Mouse (Mus musculus) forebrain, postnatal 0 days (tissue): ENCODE measurements around the gene Lefty2. TPM values are rescaled to one million over a fixed set of nuclear protein-coding genes. Genes with fewer than 3 reads are reported as not detected.
A peak's percentile ranks its signal among the peaks of the same experiment; 100 is the strongest.

Source experiments
- ATAC-seq: fragments of 200-750 bp; cut with Nextera tagmentation; 2 replicates; pipeline ENCODE4 v1.8.0; 2017; ENCODE audit warnings: mild to moderate bottlenecking, moderate library complexity
- DNase-seq: peaks from one replicate; pipeline ENCODE4 v3.0.0-alpha.2; 2015
- H3K27ac ChIP-seq: fragments of 300-500 bp; sonication (generic); 2 replicates; pipeline ENCODE4 v1.5.1; 2014; ENCODE audit warnings: low read depth, mild to moderate bottlenecking, antibody characterized with exemption, low read length, moderate library complexity, mixed read lengths
- H3K27me3 ChIP-seq: fragments of 300-500 bp; sonication (generic); 2 replicates; pipeline ENCODE4 v1.6.1; 2014; ENCODE audit warnings: mild to moderate bottlenecking, low read length, mixed read lengths; ENCODE audit not compliant: insufficient read depth
- H3K36me3 ChIP-seq: fragments of 300-500 bp; sonication (generic); 2 replicates; pipeline ENCODE4 v1.6.1; 2014; ENCODE audit warnings: mild to moderate bottlenecking, moderate library complexity; ENCODE audit not compliant: insufficient read depth
- H3K4me1 ChIP-seq: fragments of 300-500 bp; sonication (generic); 2 replicates; pipeline ENCODE4 v1.6.1; 2014; ENCODE audit warnings: antibody characterized with exemption; ENCODE audit not compliant: insufficient read depth
- H3K4me2 ChIP-seq: fragments of 300-500 bp; sonication (generic); 2 replicates; pipeline ENCODE4 v1.6.1; 2014; ENCODE audit warnings: low read depth, mild to moderate bottlenecking, moderate library complexity
- H3K4me3 ChIP-seq: fragments of 300-500 bp; sonication (generic); 2 replicates; pipeline ENCODE4 v1.5.1; 2014; ENCODE audit warnings: low read depth, low read length, mixed read lengths
- H3K9ac ChIP-seq: fragments of 300-500 bp; sonication (generic); 2 replicates; pipeline ENCODE4 v1.6.1; 2014; ENCODE audit warnings: mild to moderate bottlenecking
- H3K9me3 ChIP-seq: fragments of 300-500 bp; sonication (generic); 2 replicates; pipeline ENCODE4 v1.6.1; 2016; ENCODE audit warnings: low read length
- CTCF ChIP-seq: sonication (generic); IDR thresholded peaks from 2 replicates; pipeline ENCODE4 v1.5.1; 2016; ENCODE audit warnings: antibody characterized with exemption, control low read depth, low read depth
- WGBS: fragments of 180-500 bp; shearing (Covaris S2); extraction: QIAGEN DNeasy Blood & Tissue Kit; methylation state at CpG from one replicate; pipeline ENCODE4 v1.1.7; 2014; 5-methylcytosine and 5-hydroxymethylcytosine counted together
- polyA plus RNA-seq: library from polyadenylated mRNA; unstranded; fragments of >200 nt; fragmentation: Nextera tagmentation; extraction: Ambion mirVana; gene quantifications from 2 replicates; pipeline ENCODE4 v1.2.1, GENCODE M21; 2015
- total RNA-seq: library from RNA; depleted of rRNA; stranded (reverse); fragments of >200 nt; gene quantifications from 2 replicates; pipeline ENCODE4 v1.2.3, GENCODE M21; 2014

Gene Lefty2
- total and polyA plus RNA-seq, 2 experiments from 2014 or later: 17.3 to 21.1 TPM

GRCm38 (mm10) chr1:180919686-180920085, 26.8 kb downstream of the Lefty2 start:
- DNase-seq: no peak

GRCm38 (mm10) chr1:180922273-180923048, 29.6 kb downstream of the Lefty2 start:
- Histone ChIP-seq H3K9me3 (no peaks in the 10 kb centered on the region), H3K27me3 (no peaks in the 10 kb centered on the region), H3K36me3 (no peaks in the 10 kb centered on the region), H3K27ac (no peak overlapping the region), H3K4me1 (no peaks in the 10 kb centered on the region), H3K4me3 (no peak overlapping the region), H3K4me2 (no peak overlapping the region), H3K9ac (no peak overlapping the region)
- 67% methylated on average over 6 of the region's 6 CpGs for whole genome bisulfite sequencing
- DNase-seq (no peak), ATAC-seq (no peak)
- TF ChIP-seq CTCF: no peak

More at GRCm38 (mm10) chr1:180919686-180920085, 26.8 kb downstream of the Lefty2 start:
- TF ChIP-seq CTCF: peak; percentile 36
- Histone ChIP-seq H3K27me3 (no peaks in the 10 kb centered on the region), H3K27ac (no peak overlapping the region), H3K36me3 (no peaks in the 10 kb centered on the region), H3K4me2 (no peak overlapping the region), H3K9me3 (no peaks in the 10 kb centered on the region), H3K9ac (no peak overlapping the region), H3K4me1 (no peaks in the 10 kb centered on the region), H3K4me3 (no peak overlapping the region)
- 33% methylated on average over 8 of the region's 8 CpGs for WGBS
- no peak for ATAC-seq

GRCm38 (mm10) chr1:180924737-180925136, 31.8 kb downstream of the Lefty2 start:
- no peak overlapping the region for H3K4me3 ChIP-seq
- no peak for TF ChIP-seq CTCF
- no peaks in the 10 kb centered on the region for H3K36me3 ChIP-seq
- no peaks in the 10 kb centered on the region for H3K9me3 ChIP-seq
- no peak overlapping the region for H3K4me2 ChIP-seq
- ATAC-seq (no peak), DNase-seq (no peak)
- 38% methylated on average over 2 of the region's 2 CpGs for WGBS
- H3K27ac ChIP-seq: no peak overlapping the region
- no peaks in the 10 kb centered on the region for H3K27me3 ChIP-seq
- no peaks in the 10 kb centered on the region for H3K4me1 ChIP-seq
- no peak overlapping the region for H3K9ac ChIP-seq

- H3K27me3 ChIP-seq: no peaks in the 10 kb centered on the region
- 70% methylated on average over 4 of the region's 4 CpGs for WGBS
- no peak overlapping the region for H3K4me2 ChIP-seq
- no peak for TF ChIP-seq CTCF
- no peaks in the 10 kb centered on the region for H3K9me3 ChIP-seq
- H3K4me3 ChIP-seq: no peak overlapping the region
- H3K9ac ChIP-seq: no peak overlapping the region
- H3K4me1 ChIP-seq: no peaks in the 10 kb centered on the region
- DNase-seq: no peak
- no peak overlapping the region for H3K27ac ChIP-seq
- no peaks in the 10 kb centered on the region for H3K36me3 ChIP-seq
- ATAC-seq: no peak
Measured at GRCm38 (mm10) chr1:180926286-180926685, 33.4 kb downstream of the Lefty2 start.

GRCm38 (mm10) chr1:180929599-180929998, 36.7 kb downstream of the Lefty2 start:
- ATAC-seq (no peak), DNase-seq (no peak)
- Histone ChIP-seq H3K27me3 (peaks cover 9% of the 10 kb centered on the region), H3K9me3 (no peaks in the 10 kb centered on the region), H3K4me1 (no peaks in the 10 kb centered on the region), H3K36me3 (no peaks in the 10 kb centered on the region), H3K4me3 (no peak overlapping the region), H3K4me2 (no peak overlapping the region), H3K27ac (no peak overlapping the region), H3K9ac (no peak overlapping the region)
- 62% methylated on average over 2 of the region's 2 CpGs for WGBS
- TF ChIP-seq CTCF: no peak

- Histone ChIP-seq H3K36me3 (no peaks in the 10 kb centered on the region), H3K4me2 (no peak overlapping the region), H3K4me1 (no peaks in the 10 kb centered on the region), H3K27ac (no peak overlapping the region), H3K27me3 (peaks cover 24% of the 10 kb centered on the region), H3K9ac (no peak overlapping the region), H3K4me3 (no peak overlapping the region), H3K9me3 (no peaks in the 10 kb centered on the region)
- DNase-seq (no peak), ATAC-seq (no peak)
- no peak for TF ChIP-seq CTCF
- WGBS: 71% methylated on average over 3 of the region's 3 CpGs
Measured at GRCm38 (mm10) chr1:180931106-180931505, 38.2 kb downstream of the Lefty2 start.

GRCm38 (mm10) chr1:180933659-180934058, 40.8 kb downstream of the Lefty2 start:
- no peaks in the 10 kb centered on the region for H3K4me1 ChIP-seq
- DNase-seq: no peak
- no peak overlapping the region for H3K27ac ChIP-seq
- H3K4me2 ChIP-seq: no peak overlapping the region
- H3K27me3 ChIP-seq: peaks cover 31% of the 10 kb centered on the region
- no peak for ATAC-seq
- no peaks in the 10 kb centered on the region for H3K9me3 ChIP-seq
- no peak overlapping the region for H3K4me3 ChIP-seq
- TF ChIP-seq CTCF: no peak
- 19% methylated on average over 6 of the region's 6 CpGs for WGBS
- no peaks in the 10 kb centered on the region for H3K36me3 ChIP-seq
- H3K9ac ChIP-seq: no peak overlapping the region
